Mouse (Mus musculus): ENCODE measurements around the gene Gatad2a. TPM values are rescaled to one million over a fixed set of nuclear protein-coding genes. Genes with fewer than 3 reads are reported as not detected.
"Not testable (repeated sequence)": the region's sequence is repeated elsewhere in the genome, so short reads cannot be mapped to it uniquely, and the experiment has no call there.

The Gatad2a gene
- total and polyA plus RNA-seq, 3 experiments: 24.7 to 36.4 (median 36.4) TPM

GRCm38 (mm10) chr8:70005178-70005577 lies 9.0 kb upstream of the Gatad2a start:
- Histone ChIP-seq H3K4me1 (ENCODE audit: control insufficient read depth, insufficient read depth, low read length) (peaks cover 23% of the 10 kb centered on the region), H3K79me2 (replicated peaks; ENCODE audit: control insufficient read depth, insufficient read depth, low read length) (no peaks in the 10 kb centered on the region), H3K4me3 (no peak overlapping the region), H3K27me3 (ENCODE audit: control insufficient read depth, insufficient read depth, low read length) (no peaks in the 10 kb centered on the region), H3K9ac (ENCODE audit: low read depth, low read length) (no peak overlapping the region), H3K27ac (peak overlapping the region; percentile 75), H3K36me3 (ENCODE audit: control insufficient read depth, insufficient read depth, low read length) (no peaks in the 10 kb centered on the region; the same call in 1 of the 2 replicates)
- DNase-seq: peak; percentile 45 to 49
- TF ChIP-seq EP300 (IDR thresholded peaks at IDR 0.05; ENCODE audit: insufficient read depth, low read depth, low read length) (peak; percentile 85; the same call in 1 of the 2 replicates), CTCF (IDR thresholded peaks at IDR 0.05) (peak; percentile 10; the same call in 1 of the 2 replicates), POLR2A (IDR thresholded peaks at IDR 0.05; ENCODE audit: insufficient read depth, low read depth, low read length) (no peak)
- intact Hi-C loops (cut with DNase I): loop anchor here (5.0 kb wide), 1 partner anchor 37 kb away; the partner anchor contains the start of genes Mau2 and Sugp1
- 20% methylated on average over 2 of the region's 2 CpGs for WGBS

GRCm38 (mm10) chr8:70004345-70004744 lies 8.2 kb upstream of the Gatad2a start:
- no peaks in the 10 kb centered on the region for H3K27me3 ChIP-seq (ENCODE audit: control insufficient read depth, insufficient read depth, low read length)
- no peaks in the 10 kb centered on the region; the same call in 1 of the 2 replicates for H3K36me3 ChIP-seq (ENCODE audit: control insufficient read depth, insufficient read depth, low read length)
- intact Hi-C loops (cut with DNase I): loop anchor here (5.0 kb wide), 1 partner anchor 47 kb away; no protein-coding TSS in a partner anchor
- no peak for TF ChIP-seq CTCF (IDR thresholded peaks at IDR 0.05)
- TF ChIP-seq EP300 (IDR thresholded peaks at IDR 0.05; ENCODE audit: insufficient read depth, low read depth, low read length): no peak
- TF ChIP-seq POLR2A (IDR thresholded peaks at IDR 0.05; ENCODE audit: insufficient read depth, low read depth, low read length): no peak
- peaks cover 23% of the 10 kb centered on the region for H3K4me1 ChIP-seq (ENCODE audit: control insufficient read depth, insufficient read depth, low read length)
- H3K9ac ChIP-seq (ENCODE audit: low read depth, low read length): no peak overlapping the region
- H3K4me3 ChIP-seq: no peak overlapping the region
- no peaks in the 10 kb centered on the region for H3K79me2 ChIP-seq (replicated peaks; ENCODE audit: control insufficient read depth, insufficient read depth, low read length)
- peak overlapping the region; percentile 75 for H3K27ac ChIP-seq
- DNase-seq: no peak

- Histone ChIP-seq H3K27me3 (ENCODE audit: control insufficient read depth, insufficient read depth, low read length) (no peaks in the 10 kb centered on the region), H3K4me3 (no peak overlapping the region), H3K9ac (ENCODE audit: low read depth, low read length) (no peak overlapping the region), H3K79me2 (replicated peaks; ENCODE audit: control insufficient read depth, insufficient read depth, low read length) (no peaks in the 10 kb centered on the region), H3K4me1 (ENCODE audit: control insufficient read depth, insufficient read depth, low read length) (peaks cover 23% of the 10 kb centered on the region), H3K36me3 (ENCODE audit: control insufficient read depth, insufficient read depth, low read length) (no peaks in the 10 kb centered on the region; the same call in 1 of the 2 replicates), H3K27ac (peak overlapping the region; percentile 40)
- 53% methylated on average over 4 of the region's 4 CpGs for WGBS
- DNase-seq: no peak
- intact Hi-C loops (cut with DNase I): loop anchor here (5.0 kb wide), 1 partner anchor 46 kb away; no protein-coding TSS in a partner anchor
- TF ChIP-seq EP300 (IDR thresholded peaks at IDR 0.05; ENCODE audit: insufficient read depth, low read depth, low read length) (no peak), CTCF (IDR thresholded peaks at IDR 0.05) (0 out of 2 replicates have a peak, but pooled peaks have one; percentile 9), POLR2A (IDR thresholded peaks at IDR 0.05; ENCODE audit: insufficient read depth, low read depth, low read length) (no peak)
These were observed 7.0 kb upstream of the Gatad2a start for GRCm38 (mm10) chr8:70003204-70003657.

GRCm38 (mm10) chr8:70001892-70002191 lies 5.7 kb upstream of the Gatad2a start:
- intact Hi-C loops (cut with DNase I): loop anchor here (1.0 to 5.0 kb wide), 3 partner anchors 45 to 128 kb away; no protein-coding TSS in a partner anchor
- Histone ChIP-seq H3K4me1 (ENCODE audit: control insufficient read depth, insufficient read depth, low read length) (peaks cover 23% of the 10 kb centered on the region), H3K4me3 (peak overlapping the region; percentile 43), H3K27ac (peak overlapping the region; percentile 78; the same call in 1 of the 2 replicates)
- not testable (repeated sequence) for H3K27me3 ChIP-seq (ENCODE audit: control insufficient read depth, insufficient read depth, low read length); H3K79me2 ChIP-seq (replicated peaks; ENCODE audit: control insufficient read depth, insufficient read depth, low read length); H3K9ac ChIP-seq (ENCODE audit: low read depth, low read length); DNase-seq; H3K36me3 ChIP-seq (ENCODE audit: control insufficient read depth, insufficient read depth, low read length)
- 31% methylated on average over 7 of the region's 7 CpGs for WGBS

GRCm38 (mm10) chr8:70001176-70001891 lies 5.2 kb upstream of the Gatad2a start:
- H3K79me2 ChIP-seq (replicated peaks; ENCODE audit: control insufficient read depth, insufficient read depth, low read length): no peaks in the 10 kb centered on the region
- WGBS: 3% methylated on average over 16 of the region's 16 CpGs
- TF ChIP-seq POLR2A (IDR thresholded peaks at IDR 0.05; ENCODE audit: insufficient read depth, low read depth, low read length) (0 out of 2 replicates have a peak, but pooled peaks have one; percentile 44), EP300 (IDR thresholded peaks at IDR 0.05; ENCODE audit: insufficient read depth, low read depth, low read length) (peak; percentile 63; the same call in 1 of the 2 replicates), CTCF (IDR thresholded peaks at IDR 0.05) (peak; percentile 87)

GRCm38 (mm10) chr8:70000226-70000625 lies 4.0 kb upstream of the Gatad2a start:
- WGBS: 80% methylated on average over 2 of the region's 2 CpGs
- Histone ChIP-seq H3K4me1 (ENCODE audit: control insufficient read depth, insufficient read depth, low read length) (peaks cover 20% of the 10 kb centered on the region), H3K36me3 (ENCODE audit: control insufficient read depth, insufficient read depth, low read length) (no peaks in the 10 kb centered on the region; the same call in 1 of the 2 replicates), H3K27me3 (ENCODE audit: control insufficient read depth, insufficient read depth, low read length) (no peaks in the 10 kb centered on the region), H3K79me2 (replicated peaks; ENCODE audit: control insufficient read depth, insufficient read depth, low read length) (0 out of 2 replicates have a peak, but pooled peaks cover 1% of the 10 kb centered on the region), H3K4me3 (no peak overlapping the region), H3K27ac (no peak overlapping the region), H3K9ac (ENCODE audit: low read depth, low read length) (no peak overlapping the region)
- intact Hi-C loops (cut with DNase I): loop anchor here (5.0 kb wide), 1 partner anchor 43 kb away; no protein-coding TSS in a partner anchor
- DNase-seq: no peak
- no peak for TF ChIP-seq CTCF (IDR thresholded peaks at IDR 0.05)
- TF ChIP-seq POLR2A (IDR thresholded peaks at IDR 0.05; ENCODE audit: insufficient read depth, low read depth, low read length): no peak
- no peak for TF ChIP-seq EP300 (IDR thresholded peaks at IDR 0.05; ENCODE audit: insufficient read depth, low read depth, low read length)

More at GRCm38 (mm10) chr8:70001176-70001891, 5.2 kb upstream of the Gatad2a start:
- Histone ChIP-seq H3K36me3 (ENCODE audit: control insufficient read depth, insufficient read depth, low read length) (no peaks in the 10 kb centered on the region; the same call in 1 of the 2 replicates), H3K9ac (ENCODE audit: low read depth, low read length) (peak overlapping the region; percentile 18), H3K4me3 (peak overlapping the region; percentile 43), H3K27ac (peak overlapping the region; percentile 78), H3K27me3 (ENCODE audit: control insufficient read depth, insufficient read depth, low read length) (no peaks in the 10 kb centered on the region), H3K4me1 (ENCODE audit: control insufficient read depth, insufficient read depth, low read length) (peaks cover 23% of the 10 kb centered on the region)
- DNase-seq: peak; percentile 68 to 82
- intact Hi-C loops (cut with DNase I): loop anchor here (1.0 to 5.0 kb wide), 3 partner anchors 44 to 127 kb away; no protein-coding TSS in a partner anchor
